Mouse (Mus musculus) liver, embryonic 16.5 days (tissue): ENCODE results near the gene RPS10-NUDT3. TPM values are rescaled to one million over a fixed set of nuclear protein-coding genes. Genes with fewer than 3 reads are reported as not detected.

Experiments
- ATAC-seq: fragments of 200-750 bp; cut with Nextera tagmentation; 2 replicates; pipeline ENCODE4 v1.8.0; 2017; ENCODE audit warnings: low read depth, mild to moderate bottlenecking, moderate number of reproducible peaks, moderate library complexity
- H3K27ac ChIP-seq: fragments of 300-500 bp; sonication (generic); 2 replicates; pipeline ENCODE4 v1.5.1; 2014; ENCODE audit warnings: mild to moderate bottlenecking, low read length
- H3K27me3 ChIP-seq: fragments of 300-500 bp; sonication (generic); 2 replicates; pipeline ENCODE4 v1.6.1; 2014; ENCODE audit warnings: low read depth, low read length, mixed read lengths; ENCODE audit not compliant: control insufficient read depth, insufficient read depth
- H3K36me3 ChIP-seq: fragments of 300-500 bp; sonication (generic); 2 replicates; pipeline ENCODE4 v1.6.1; 2014; ENCODE audit warnings: mild to moderate bottlenecking; ENCODE audit not compliant: control insufficient read depth, insufficient read depth
- H3K4me1 ChIP-seq: fragments of 300-500 bp; sonication (generic); 2 replicates; pipeline ENCODE4 v1.6.1; 2014; ENCODE audit warnings: low read depth, low read length, mixed read lengths; ENCODE audit not compliant: control insufficient read depth
- H3K4me2 ChIP-seq: fragments of 300-500 bp; sonication (generic); 2 replicates; pipeline ENCODE4 v1.6.1; 2014; ENCODE audit warnings: low read depth, low read length, mixed read lengths
- H3K4me3 ChIP-seq: fragments of 300-500 bp; sonication (generic); 2 replicates; pipeline ENCODE4 v1.5.1; 2014; ENCODE audit warnings: low read depth, mild to moderate bottlenecking, low read length
- H3K9ac ChIP-seq: fragments of 300-500 bp; sonication (generic); 2 replicates; pipeline ENCODE4 v1.6.1; 2014; ENCODE audit warnings: low read depth, low read length
- H3K9me3 ChIP-seq: fragments of 300-500 bp; sonication (generic); replicated peaks from 2 replicates; pipeline ENCODE4 v1.6.1; 2016; ENCODE audit warnings: low read length; ENCODE audit not compliant: control insufficient read depth
- WGBS: fragments of 180-500 bp; shearing (Covaris S2); extraction: QIAGEN DNeasy Blood & Tissue Kit; methylation state at CpG from one replicate; pipeline ENCODE4 v1.1.7; 2014; ENCODE audit not compliant: insufficient replicate concordance; 5-methylcytosine and 5-hydroxymethylcytosine counted together
- polyA plus RNA-seq: library from polyadenylated mRNA; unstranded; fragments of >200 nt; fragmentation: Nextera tagmentation; extraction: Ambion mirVana; gene quantifications from 2 replicates; pipeline ENCODE4 v1.2.1, GENCODE M21; 2015

RPS10-NUDT3 gene
- polyA plus RNA-seq, 1 experiment from 2014 or later = not detected

DNA sequence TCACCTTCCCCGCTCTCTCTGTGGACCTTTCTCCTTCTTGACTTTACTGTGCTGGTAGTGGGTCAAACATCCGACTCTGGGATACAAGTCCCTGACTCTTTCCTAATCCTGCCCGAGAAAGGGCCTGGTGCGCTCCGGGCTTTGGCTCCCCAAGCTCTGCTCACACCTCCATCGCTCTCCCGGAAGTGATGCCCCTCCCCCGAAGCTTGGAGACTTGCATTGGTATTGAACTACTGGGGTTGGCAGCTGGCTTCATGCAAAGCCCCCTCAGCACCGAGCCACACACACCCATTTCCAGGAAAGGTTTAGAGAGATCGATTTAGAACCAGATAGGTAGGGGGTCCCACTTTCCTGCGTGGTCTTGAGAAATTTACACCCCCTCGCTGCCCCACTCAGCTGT lies 89.0 kb downstream of the RPS10-NUDT3 start:
- H3K9me3 ChIP-seq = no peaks in the 10 kb centered on the region

DNA sequence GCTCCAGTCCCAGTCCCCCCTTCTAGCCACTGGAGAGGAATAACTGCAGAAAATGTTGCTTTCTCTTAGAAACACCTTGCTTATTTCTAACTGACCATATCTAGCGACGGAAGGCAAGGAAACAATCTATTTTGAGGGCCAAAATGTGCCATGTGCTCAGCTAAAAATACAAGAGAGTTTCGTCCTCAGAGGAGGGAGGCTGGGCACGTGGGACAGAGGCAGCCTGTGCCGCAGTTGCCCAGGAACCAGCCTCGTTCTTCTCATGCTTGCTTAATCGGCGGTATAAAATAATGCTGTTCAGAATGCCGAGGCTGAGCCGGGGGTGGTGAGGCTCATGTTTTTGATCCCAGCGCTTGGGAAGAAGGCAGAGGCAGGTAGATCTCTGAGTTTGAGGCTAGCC lies 90.5 kb downstream of the RPS10-NUDT3 start:
- Histone ChIP-seq H3K9ac (no peak overlapping the region), H3K36me3 (no peaks in the 10 kb centered on the region), H3K27me3 (no peaks in the 10 kb centered on the region), H3K27ac (no peak overlapping the region), H3K4me1 (no peaks in the 10 kb centered on the region), H3K9me3 (no peaks in the 10 kb centered on the region), H3K4me2 (no peak overlapping the region), H3K4me3 (no peak overlapping the region)
- no peak for ATAC-seq
- WGBS = 71% methylated on average over 11 of the region's 11 CpGs

More for the DNA sequence above, 89.0 kb downstream of the RPS10-NUDT3 start:
- Histone ChIP-seq H3K4me1 (no peaks in the 10 kb centered on the region), H3K4me2 (no peak overlapping the region), H3K27me3 (no peaks in the 10 kb centered on the region), H3K4me3 (no peak overlapping the region), H3K27ac (no peak overlapping the region), H3K36me3 (no peaks in the 10 kb centered on the region), H3K9ac (no peak overlapping the region)
- WGBS = 46% methylated on average over 12 of the region's 12 CpGs
- no peak for ATAC-seq

DNA sequence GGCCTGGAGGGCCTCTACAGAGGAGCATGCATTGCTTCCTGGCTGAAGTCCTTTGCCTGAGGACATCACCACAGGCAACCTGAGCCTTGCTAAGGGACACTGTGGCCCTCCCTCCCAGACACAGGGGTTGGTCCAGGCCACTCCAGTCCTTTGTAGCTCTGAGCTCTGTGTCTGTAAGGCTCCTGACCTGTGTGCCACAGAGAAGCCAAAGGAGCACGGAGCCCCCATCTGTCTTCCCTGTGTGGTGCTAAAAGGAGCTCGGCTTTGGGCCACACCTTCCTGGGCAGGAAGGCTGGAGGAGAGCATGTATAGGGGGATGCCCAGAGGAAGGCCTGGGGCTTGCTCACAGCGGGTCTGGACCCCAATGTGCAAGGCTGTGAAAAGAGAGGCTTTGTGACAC lies 93.0 kb downstream of the RPS10-NUDT3 start:
- no peak overlapping the region for H3K27ac ChIP-seq
- no peak overlapping the region for H3K4me2 ChIP-seq
- no peaks in the 10 kb centered on the region for H3K36me3 ChIP-seq
- H3K9ac ChIP-seq = no peak overlapping the region
- H3K9me3 ChIP-seq = no peaks in the 10 kb centered on the region
- no peak for ATAC-seq
- no peaks in the 10 kb centered on the region for H3K4me1 ChIP-seq
- WGBS = 65% methylated on average over 3 of the region's 3 CpGs
- no peak overlapping the region for H3K4me3 ChIP-seq
- no peaks in the 10 kb centered on the region for H3K27me3 ChIP-seq

DNA sequence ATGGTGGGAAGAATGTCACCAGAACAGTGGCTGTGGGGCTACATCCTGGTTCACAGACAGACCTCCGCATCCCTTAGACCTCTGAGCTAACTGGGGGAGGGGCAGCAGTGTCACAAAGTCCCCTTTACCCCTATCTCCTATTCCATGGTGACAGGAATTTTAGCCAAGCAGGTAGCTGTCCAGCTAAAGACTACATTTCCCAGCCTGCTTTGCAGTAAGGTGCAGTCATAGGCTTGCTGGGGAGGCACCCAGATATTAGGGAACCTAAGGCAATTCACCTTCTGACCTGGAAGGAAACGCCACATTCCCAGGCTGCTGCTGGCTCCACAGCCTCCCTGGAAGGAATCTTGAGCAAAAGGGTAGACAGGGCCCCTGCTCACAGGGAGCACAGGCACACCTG lies 93.8 kb downstream of the RPS10-NUDT3 start:
- WGBS = 68% methylated on average over 2 of the region's 2 CpGs
- Histone ChIP-seq H3K9me3 (no peaks in the 10 kb centered on the region), H3K4me3 (no peak overlapping the region), H3K27ac (no peak overlapping the region), H3K4me1 (no peaks in the 10 kb centered on the region), H3K36me3 (no peaks in the 10 kb centered on the region), H3K27me3 (no peaks in the 10 kb centered on the region), H3K9ac (no peak overlapping the region), H3K4me2 (no peak overlapping the region)
- ATAC-seq = no peak

DNA sequence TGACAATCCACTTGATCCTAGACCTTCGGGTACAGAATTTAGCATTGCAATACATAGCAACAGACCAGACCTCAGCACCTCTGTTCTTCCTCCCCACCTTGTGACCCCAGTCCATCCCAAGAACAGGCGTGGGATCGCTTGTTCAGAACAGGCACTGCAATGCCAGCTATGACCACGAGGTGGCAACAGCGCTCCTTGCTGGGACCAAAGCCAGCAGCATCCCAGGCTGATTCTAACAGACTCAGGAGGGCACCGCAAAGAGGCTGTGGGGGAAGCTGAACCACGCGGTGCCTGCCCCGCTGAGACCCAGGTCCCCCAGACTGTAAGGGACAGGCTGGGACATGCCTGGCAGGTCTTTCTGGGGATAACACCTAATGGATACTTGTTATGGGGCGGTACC lies 100.3 kb downstream of the RPS10-NUDT3 start:
- Histone ChIP-seq H3K27ac (no peak overlapping the region), H3K4me3 (no peak overlapping the region), H3K9ac (no peak overlapping the region), H3K4me2 (no peak overlapping the region), H3K9me3 (no peaks in the 10 kb centered on the region), H3K36me3 (no peaks in the 10 kb centered on the region), H3K4me1 (peaks cover 6% of the 10 kb centered on the region), H3K27me3 (no peaks in the 10 kb centered on the region)
- 3% methylated on average over 10 of the region's 10 CpGs for WGBS
- no peak for ATAC-seq

DNA sequence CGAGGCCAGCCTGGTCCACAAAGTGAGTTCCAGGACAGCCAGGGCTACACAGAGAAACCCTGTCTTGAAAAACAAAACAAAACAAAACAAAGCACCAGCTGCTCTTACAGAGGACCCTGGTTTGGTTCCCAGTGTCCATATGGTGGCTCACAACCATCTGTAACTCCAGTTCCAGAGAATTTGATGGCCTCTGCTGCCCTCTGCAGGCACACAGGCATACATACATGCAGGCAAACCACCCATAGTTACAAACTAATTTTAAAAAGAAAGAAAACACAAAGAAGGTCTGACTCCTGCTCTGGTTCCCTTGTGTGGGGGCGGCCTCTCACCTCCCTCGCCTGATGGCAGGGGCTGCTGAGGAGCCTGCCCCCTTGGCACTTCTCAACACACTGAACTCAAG lies 101.7 kb downstream of the RPS10-NUDT3 start:
- H3K4me3 ChIP-seq = no peak overlapping the region
- no peaks in the 10 kb centered on the region for H3K9me3 ChIP-seq
- H3K27ac ChIP-seq = no peak overlapping the region
- no peaks in the 10 kb centered on the region for H3K27me3 ChIP-seq
- no peak overlapping the region for H3K9ac ChIP-seq
- no peak overlapping the region for H3K4me2 ChIP-seq
- H3K36me3 ChIP-seq = no peaks in the 10 kb centered on the region
- no peak for ATAC-seq
- peaks cover 6% of the 10 kb centered on the region for H3K4me1 ChIP-seq
- 73% methylated on average over 3 of the region's 3 CpGs for WGBS

DNA sequence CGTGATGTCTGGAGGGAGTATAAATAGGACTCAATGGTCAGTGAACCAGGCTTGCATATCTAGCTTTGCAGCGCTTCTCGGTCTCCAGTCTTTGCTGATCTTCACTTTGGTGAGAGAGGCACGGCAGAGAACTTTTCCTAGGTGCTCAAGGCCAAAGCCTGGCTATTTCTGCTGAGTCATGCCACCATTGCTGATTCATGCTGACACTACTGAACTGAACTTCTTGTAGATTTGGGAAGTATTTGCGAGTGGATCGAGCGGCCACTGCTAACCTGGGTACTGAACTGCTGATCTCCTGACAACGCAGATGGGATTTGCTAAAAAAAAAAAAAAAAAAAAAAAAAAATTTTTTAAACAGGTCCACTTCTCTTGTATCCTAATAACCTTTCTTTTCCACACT lies 102.9 kb downstream of the RPS10-NUDT3 start:
- H3K27ac ChIP-seq = no peak overlapping the region
- no peak overlapping the region for H3K4me3 ChIP-seq
- WGBS = 59% methylated on average over 8 of the region's 8 CpGs
- no peak for ATAC-seq
- no peak overlapping the region for H3K9ac ChIP-seq
- no peaks in the 10 kb centered on the region for H3K27me3 ChIP-seq
- H3K9me3 ChIP-seq = no peaks in the 10 kb centered on the region
- peak overlapping the region; percentile 13; the same call in 1 of the 2 replicates for H3K4me2 ChIP-seq
- H3K36me3 ChIP-seq = no peaks in the 10 kb centered on the region
- H3K4me1 ChIP-seq = peaks cover 6% of the 10 kb centered on the region

Other genes with a start within 250 kb of the RPS10-NUDT3 start
- gene Grm4, start 113.8 kb downstream of the RPS10-NUDT3 start, polyA plus RNA-seq = not detected in 2 replicates
- 98.3 and 104 TPM in 2 replicates for gene Hmga1, start 78.7 kb downstream of the RPS10-NUDT3 start, polyA plus RNA-seq
- 10.5 and 10.7 TPM in 2 replicates for gene AI413582, start 69.5 kb downstream of the RPS10-NUDT3 start, polyA plus RNA-seq
- gene Nudt3, start 11.7 kb downstream of the RPS10-NUDT3 start, polyA plus RNA-seq = 19.2 and 20.5 TPM in 2 replicates
- 432 and 472 TPM in 2 replicates for gene Rps10, start 1.4 kb upstream of the RPS10-NUDT3 start, polyA plus RNA-seq
- gene Pacsin1, start 20.3 kb upstream of the RPS10-NUDT3 start, polyA plus RNA-seq = 0.22 and 0.26 TPM in 2 replicates
- 0.12 TPM in 1 of 2 replicates, not detected in the other for gene Spdef, start 93.7 kb upstream of the RPS10-NUDT3 start, polyA plus RNA-seq
- 14.3 and 16.8 TPM in 2 replicates for gene D17Wsu92e, start 185.4 kb upstream of the RPS10-NUDT3 start, polyA plus RNA-seq
- 105 and 114 TPM in 2 replicates for gene Snrpc, start 202.9 kb upstream of the RPS10-NUDT3 start, polyA plus RNA-seq
- 2.4 and 2.5 TPM in 2 replicates for gene Uhrf1bp1, start 221.2 kb upstream of the RPS10-NUDT3 start, polyA plus RNA-seq